Mouse (Mus musculus) liver, embryonic 18 days (tissue): ENCODE results near the gene Stt3a. TPM values are rescaled to one million over a fixed set of nuclear protein-coding genes. Genes with fewer than 3 reads are reported as not detected.

Experiments used
- polyA plus RNA-seq: library from polyadenylated mRNA; depleted of rRNA; stranded (reverse); fragments of >200 nt; gene quantifications from 2 replicates; pipeline ENCODE4 v1.2.3, GENCODE M21; 2012; rRNA removed

Stt3a gene
- 123 and 129 TPM in 2 replicates for polyA plus RNA-seq

GRCm38 (mm10) chr9:36767203-36768143, at the start of gene Stt3a:
Gene Stt3a, minus strand, starts transcription at chr9:36767679.

GRCm38 (mm10) chr9:36796781-36797555, 29.5 kb upstream of the Stt3a start, which contains the start of gene Ei24:
Gene Ei24, minus strand, starts transcription at chr9:36797393.

GRCm38 (mm10) chr9:36727034-36727755, 40.3 kb downstream of the Stt3a start, which contains the start of gene Chek1:
Gene Chek1, minus strand, starts transcription at chr9:36727065.

GRCm38 (mm10) chr9:36692920-36693319, 74.6 kb downstream of the Stt3a start, which contains the start of gene Acrv1:
Gene Acrv1, plus strand, starts transcription at chr9:36693220.

Other genes starting within 250 kb of the Stt3a start
- gene Gm5615, start 225.7 kb downstream of the Stt3a start, polyA plus RNA-seq, result not detected in 2 replicates
- not detected in 2 replicates for gene Gm17689, start 185.0 kb downstream of the Stt3a start, polyA plus RNA-seq
- gene A630095E13Rik, start 124.3 kb downstream of the Stt3a start, polyA plus RNA-seq, result not detected in 2 replicates
- gene Acrv1, start 74.5 kb downstream of the Stt3a start, polyA plus RNA-seq, result not detected in 2 replicates
- gene Chek1, start 40.6 kb downstream of the Stt3a start, polyA plus RNA-seq, result 4.3 and 4.6 TPM in 2 replicates
- 30.0 and 31.8 TPM in 2 replicates for gene Ei24, start 29.7 kb upstream of the Stt3a start, polyA plus RNA-seq
- 0.07 and 0.08 TPM in 2 replicates for gene Fez1, start 54.2 kb upstream of the Stt3a start, polyA plus RNA-seq